Mouse (Mus musculus) testis, adult 2 months (tissue): ENCODE measurements at regions not wholly inside any gene's neighbourhood (a gene's known extent, or its start where the extent isn't known, plus 50 kb on each side); places are given as distances from the start of the nearest gene placed in this dataset.

Experiments
- CTCF ChIP-seq: fragments of 200-500 bp; IDR thresholded peaks from 2 replicates; pipeline ENCODE4 v1.5.1; 2012; ENCODE audit warnings: low read depth, mild to moderate bottlenecking, inconsistent platforms, low read length, moderate library complexity; ENCODE audit not compliant: control insufficient read depth, insufficient read depth, insufficient replicate concordance
- POLR2A ChIP-seq: fragments of 200-500 bp; IDR thresholded peaks from 2 replicates; pipeline ENCODE4 v1.6.1; 2012; ENCODE audit warnings: low read depth, mild to moderate bottlenecking, inconsistent platforms, low read length, moderate library complexity; ENCODE audit not compliant: control insufficient read depth

- no peak for TF ChIP-seq CTCF
- no peak for TF ChIP-seq POLR2A
Measured at GRCm38 (mm10) chr13:20009164-20009563, 81.2 kb upstream of the Elmo1 start.
